Mouse (Mus musculus): Measurements from ENCODE around the gene Egflam. TPM values are rescaled to one million over a fixed set of nuclear protein-coding genes. Genes with fewer than 3 reads are reported as not detected.

The Egflam gene
- 1.9 TPM for polyA plus RNA-seq (2014; fragmentation: Illumina TruSeq; extraction: RNeasy Lipid Tissue Mini Kit (QIAGEN cat#74804); ENCODE audit: low replicate concordance)

GRCm38 (mm10) chr15:7397818-7398608, at the start of gene Egflam:
Gene Egflam, minus strand, starts transcription at chr15:7398395.

